Comparison of ENCODE assay signal across 8 mouse cellular contexts in genomic region chr11:101984054-101985025, GRCm38 (mm10). TPM values are rescaled to one million over a fixed set of nuclear protein-coding genes. Genes with fewer than 3 reads are reported as not detected.
A peak's percentile ranks its signal among the peaks of the same experiment; 100 is the strongest.
DNase-seq lines count a peak whose midpoint lies in the region; ATAC-seq and TF ChIP-seq lines count a peak whose summit lies in the region.

Gene Cfap97d1 (plus strand): TSS chr11:101984279.

- H3K27ac ChIP-seq in brown adipose tissue, adult 24 weeks (replicated peaks; ENCODE audit: low read depth, low read length): peak within 1 kb of the TSS; percentile 96
- peak within 1 kb of the TSS; percentile 97 for H3K27ac ChIP-seq in heart, embryonic 13.5 days (replicated peaks)
- H3K27ac ChIP-seq in liver, embryonic 11.5 days (ENCODE audit: low read depth, low read length): peak within 1 kb of the TSS; percentile 77

- peaks cover 25% of the 10 kb centered on the region for H3K36me3 ChIP-seq in heart, embryonic 13.5 days
- H3K36me3 ChIP-seq in liver, embryonic 11.5 days (ENCODE audit: control insufficient read depth, insufficient read depth, low read length): no peaks in the 10 kb centered on the region; the same call in 1 of the 2 replicates
- H3K36me3 ChIP-seq in myocyte (ENCODE audit: control insufficient read depth, insufficient read depth): peaks cover 11% of the 10 kb centered on the region

- H3K27me3 ChIP-seq in heart, embryonic 13.5 days (replicated peaks): peaks cover 14% of the 10 kb centered on the region; the same call in 1 of the 2 replicates
- H3K27me3 ChIP-seq in liver, embryonic 11.5 days (replicated peaks; ENCODE audit: control insufficient read depth, insufficient read depth, low read length): peaks cover 7% of the 10 kb centered on the region; the same call in 1 of the 2 replicates
- peaks cover 11% of the 10 kb centered on the region for H3K27me3 ChIP-seq in myocyte (ENCODE audit: control insufficient read depth, insufficient read depth, insufficient read length)

- DNase-seq in CD4-positive helper T cell, adult 2 months (ENCODE audit: low read depth, low spot score): peak; percentile 82
- DNase-seq in kidney, postnatal 10 days: peak; percentile 98
- peak; percentile 90 for DNase-seq in liver, embryonic 11.5 days (ENCODE audit: low spot score)
- DNase-seq in spleen, postnatal 4 days (ENCODE audit: low spot score in 2 of 2): peak; percentile 63 to 79

- H3K4me1 ChIP-seq in brown adipose tissue, adult 24 weeks (ENCODE audit: control insufficient read depth, insufficient read depth, insufficient read length, low read length): peaks cover 3% of the 10 kb centered on the region
- H3K4me1 ChIP-seq in heart, embryonic 13.5 days: peaks cover 34% of the 10 kb centered on the region
- H3K4me1 ChIP-seq in liver, embryonic 11.5 days (replicated peaks; ENCODE audit: control insufficient read depth, insufficient read depth, low read length): peaks cover 14% of the 10 kb centered on the region

- H3K9me3 ChIP-seq in heart, embryonic 13.5 days: no peaks in the 10 kb centered on the region
- no peaks in the 10 kb centered on the region for H3K9me3 ChIP-seq in liver, embryonic 11.5 days (ENCODE audit: control insufficient read depth, low read length)

- under 1% methylated on average over 71 of the region's 71 CpGs for WGBS in heart, embryonic 13.5 days
- WGBS in liver, embryonic 11.5 days: under 1% methylated on average over 71 of the region's 71 CpGs

- peak; percentile 79 for TF ChIP-seq POLR2A in myocyte (IDR thresholded peaks at IDR 0.05; ENCODE audit: insufficient read length, low read depth)

- peaks cover 12% of the 10 kb centered on the region for H3K79me2 ChIP-seq in myocyte (ENCODE audit: control insufficient read depth, insufficient read depth)

- ATAC-seq in erythroid progenitor cell, adult 5-6 weeks (replicated peaks; ENCODE audit: low FRiP score, poor library complexity, severe bottlenecking): peak; percentile 60
- peak; percentile 84 for ATAC-seq in heart, embryonic 13.5 days (ENCODE audit: extremely low read depth, insufficient number of reproducible peaks, low FRiP score, low TSS enrichment)
- peak; percentile 80 for ATAC-seq in liver, embryonic 11.5 days (replicated peaks; ENCODE audit: low FRiP score)

- peak within 1 kb of the TSS; percentile 98 for H3K4me2 ChIP-seq in heart, embryonic 13.5 days
- H3K4me2 ChIP-seq in liver, embryonic 11.5 days: peak within 1 kb of the TSS; percentile 100
- H3K4me2 ChIP-seq in myocyte (ENCODE audit: low read depth): peak within 1 kb of the TSS; percentile 92

- peak within 1 kb of the TSS; percentile 94 for H3K9ac ChIP-seq in heart, embryonic 13.5 days
- H3K9ac ChIP-seq in liver, embryonic 11.5 days (ENCODE audit: low read depth, low read length): peak within 1 kb of the TSS; percentile 73

- peak within 1 kb of the TSS; percentile 67 for H3K4me3 ChIP-seq in brown adipose tissue, adult 24 weeks (ENCODE audit: insufficient read depth, low read depth, low read length)
- H3K4me3 ChIP-seq in heart, embryonic 13.5 days: peak within 1 kb of the TSS; percentile 81
- peak within 1 kb of the TSS; percentile 74 for H3K4me3 ChIP-seq in liver, embryonic 11.5 days (ENCODE audit: low read depth, low read length)
- H3K4me3 ChIP-seq in myocyte: peak within 1 kb of the TSS; percentile 50

- H3ac ChIP-seq in myocyte (ENCODE audit: control insufficient read depth, insufficient read length): peak within 1 kb of the TSS; percentile 29

TF ChIP-seq in myocyte, 11 proteins besides CTCF, POLR2A, EP300 and RAD21:
- TF ChIP-seq TCF3 (IDR thresholded peaks at IDR 0.05; ENCODE audit: insufficient read length, low read depth) (peak; percentile 73), CEBPB (IDR thresholded peaks at IDR 0.05; ENCODE audit: insufficient read depth, poor library complexity, severe bottlenecking) (no peak), SRF (IDR thresholded peaks at IDR 0.05; ENCODE audit: control insufficient read depth, insufficient read length, low read depth) (no peak), E2F4 (IDR thresholded peaks at IDR 0.05; ENCODE audit: insufficient read depth) (no peak), MYOG (IDR thresholded peaks at IDR 0.05; ENCODE audit: control insufficient read depth in 1 of 3, insufficient read depth in 1 of 3, insufficient read length in 2 of 3, low read depth in 2 of 3) (peak; percentile 80 to 98 (median 94)), MYOD1 (IDR thresholded peaks at IDR 0.05; ENCODE audit: control insufficient read depth in 1 of 3, insufficient read length in 2 of 3, low read depth in 2 of 3) (peak; percentile 76 to 99 (median 98)), REST (IDR thresholded peaks at IDR 0.05; ENCODE audit: insufficient read depth, insufficient read length) (no peak), MAX (IDR thresholded peaks at IDR 0.05; ENCODE audit: low read depth) (peak; percentile 24), TCF12 (IDR thresholded peaks at IDR 0.05; ENCODE audit: insufficient read depth, poor library complexity, severe bottlenecking) (peak; percentile 50), POLR2AphosphoS2 (IDR thresholded peaks at IDR 0.05; ENCODE audit: insufficient read length, low read depth) (peak; percentile 65), USF1 (IDR thresholded peaks at IDR 0.05; ENCODE audit: low read depth) (peak; percentile 95)
TF ChIP-seq in myocyte: peak in this region for 7.

RNA-seq across cellular contexts. Expression of gene Cfap97d1, which starts in this region (rescaled TPM):
- polyA plus RNA-seq in brown adipose tissue, adult 24 weeks (2012; ENCODE audit: insufficient read depth, insufficient read length, missing spikeins): not detected in 2 replicates
- total RNA-seq in erythroid progenitor cell, adult 5-6 weeks (2015; ENCODE audit: low replicate concordance): not detected in 2 replicates
- total RNA-seq in erythroid progenitor cell, adult 5-6 weeks (2017; ENCODE audit: low replicate concordance): not detected in 2 replicates
- not detected in 2 replicates for polyA plus RNA-seq in heart, embryonic 13.5 days (2015; fragmentation: Nextera tagmentation; extraction: Ambion mirVana)
- not detected in 2 replicates for polyA plus RNA-seq in liver, embryonic 11.5 days (2014; fragmentation: Nextera tagmentation; extraction: Ambion mirVana)
- polyA plus RNA-seq in myocyte (2012; fragmentation: generic; extraction: Trizol): not detected

Comparison
In these comparisons a context has a peak if more than half of its experiments do, and no peak if none do; other contexts are left out.
1. Peak in every context shown above with its lines: DNase-seq, ATAC-seq, H3K4me3 ChIP-seq and H3K27ac ChIP-seq.
2. Peak in ATAC-seq in erythroid progenitor cell, adult 5-6 weeks; RNA of the gene not detected or under 1 TPM.
3. Peak in ATAC-seq, H3K4me3 ChIP-seq, H3K27ac ChIP-seq, H3K9ac ChIP-seq and H3K4me2 ChIP-seq in heart, embryonic 13.5 days; RNA of the gene not detected or under 1 TPM.
4. Peak in DNase-seq, ATAC-seq, H3K4me3 ChIP-seq, H3K27ac ChIP-seq, H3K9ac ChIP-seq and H3K4me2 ChIP-seq in liver, embryonic 11.5 days; RNA of the gene not detected or under 1 TPM.